Mouse (Mus musculus) lung, postnatal 14 days (tissue): ENCODE data around the gene Six2.
"Not testable (repeated sequence)": the region's sequence is repeated elsewhere in the genome, so short reads cannot be mapped to it uniquely, and the experiment has no call there.

Source experiments
- DNase-seq: peaks from one replicate; pipeline ENCODE4 v3.0.0; 2021

Gene Six2

GRCm38 (mm10) chr17:85689807-85690319 lies 1.8 kb upstream of the Six2 start:
- DNase-seq = no peak

- DNase-seq = peak; percentile 28
Measured at GRCm38 (mm10) chr17:85688911-85689806, 1.1 kb upstream of the Six2 start.

GRCm38 (mm10) chr17:85687421-85688235 lies 446 bp downstream of the Six2 start:
- no peak for DNase-seq

GRCm38 (mm10) chr17:85686476-85687420 lies 1.3 kb downstream of the Six2 start:
- DNase-seq = no peak

- DNase-seq = no peak
Measured at GRCm38 (mm10) chr17:85685689-85686281, 2.3 kb downstream of the Six2 start.

- no peak for DNase-seq
Measured at GRCm38 (mm10) chr17:85684841-85685688, 3.0 kb downstream of the Six2 start.

- not testable (repeated sequence) for DNase-seq
Measured at GRCm38 (mm10) chr17:85684436-85684835, 3.6 kb downstream of the Six2 start.

- DNase-seq = no peak
Measured at GRCm38 (mm10) chr17:85683984-85684307, 4.1 kb downstream of the Six2 start.

GRCm38 (mm10) chr17:85683111-85683983 lies 4.7 kb downstream of the Six2 start:
- DNase-seq = no peak

GRCm38 (mm10) chr17:85682181-85682710 lies 5.8 kb downstream of the Six2 start:
- DNase-seq = no peak

GRCm38 (mm10) chr17:85681741-85682140 lies 6.3 kb downstream of the Six2 start:
- DNase-seq = no peak

GRCm38 (mm10) chr17:85680851-85681550 lies 7.1 kb downstream of the Six2 start:
- DNase-seq = no peak

- DNase-seq = no peak
Measured at GRCm38 (mm10) chr17:85680116-85680850, 7.8 kb downstream of the Six2 start.

GRCm38 (mm10) chr17:85679651-85680050 lies 8.4 kb downstream of the Six2 start:
- DNase-seq = no peak

- DNase-seq = peak; percentile 78
Measured at GRCm38 (mm10) chr17:85664618-85665320, 23.3 kb downstream of the Six2 start.

GRCm38 (mm10) chr17:85664202-85664601 lies 23.9 kb downstream of the Six2 start:
- no peak for DNase-seq

- DNase-seq = no peak
Measured at GRCm38 (mm10) chr17:85661521-85661920, 26.6 kb downstream of the Six2 start.

- DNase-seq = no peak
Measured at GRCm38 (mm10) chr17:85660016-85660415, 28.1 kb downstream of the Six2 start.
